Mouse (Mus musculus) A20 (cell line): Measurements from ENCODE around the gene Gdpd3.
A peak's percentile ranks its signal among the peaks of the same experiment; 100 is the strongest.
"Not testable (repeated sequence)": the region's sequence is repeated elsewhere in the genome, so short reads cannot be mapped to it uniquely, and the experiment has no call there.

ENCODE experiments used
- DNase-seq: peaks from one replicate; pipeline ENCODE4 v3.0.0-alpha.2; 2011; ENCODE audit warnings: low read depth, low spot score

The Gdpd3 gene

DNA sequence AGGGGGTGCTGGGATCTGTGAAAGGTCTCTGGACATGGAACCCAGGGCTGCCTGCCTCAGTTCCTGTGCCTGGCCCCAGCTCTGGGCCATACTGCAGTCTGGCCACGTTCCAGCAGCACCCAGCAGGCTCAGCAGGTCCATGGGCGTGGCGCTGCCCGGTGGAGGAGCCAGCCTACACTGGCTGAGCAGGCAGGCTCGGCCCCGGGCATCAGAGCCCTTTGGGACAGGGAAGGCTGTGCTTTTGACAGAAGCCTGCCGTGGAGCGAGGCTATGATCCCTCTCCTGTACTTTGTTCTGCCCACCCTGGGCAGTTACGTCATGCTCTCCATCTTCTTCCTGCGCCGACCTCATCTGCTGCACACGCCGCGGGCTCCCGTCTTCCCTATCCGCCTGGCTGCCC lies at the start of gene Gdpd3:
TSS of gene Gdpd3 (plus strand) at position 134 of the 400 bp plus-strand sequence.
- no peak for DNase-seq

DNA sequence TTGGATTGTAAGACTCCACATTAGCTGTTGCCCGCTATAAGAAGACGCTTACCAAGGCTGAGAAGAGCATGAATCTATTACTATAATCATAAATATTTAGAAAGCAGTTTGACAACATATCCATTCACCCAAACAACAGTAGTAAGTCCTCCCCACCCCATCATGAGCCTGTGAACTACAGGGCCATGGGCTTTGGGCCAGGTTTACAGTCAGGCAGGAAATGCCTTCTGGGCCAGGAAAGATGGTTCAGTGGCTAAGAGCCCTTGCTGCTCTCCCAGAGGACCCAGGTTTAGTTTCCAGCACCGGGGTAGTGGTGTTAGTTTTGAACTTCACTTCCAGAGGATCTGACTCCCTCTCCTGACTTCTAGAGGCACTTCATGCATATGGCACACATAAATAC lies 48.6 kb upstream of the Gdpd3 start:
- no peak for DNase-seq

DNA sequence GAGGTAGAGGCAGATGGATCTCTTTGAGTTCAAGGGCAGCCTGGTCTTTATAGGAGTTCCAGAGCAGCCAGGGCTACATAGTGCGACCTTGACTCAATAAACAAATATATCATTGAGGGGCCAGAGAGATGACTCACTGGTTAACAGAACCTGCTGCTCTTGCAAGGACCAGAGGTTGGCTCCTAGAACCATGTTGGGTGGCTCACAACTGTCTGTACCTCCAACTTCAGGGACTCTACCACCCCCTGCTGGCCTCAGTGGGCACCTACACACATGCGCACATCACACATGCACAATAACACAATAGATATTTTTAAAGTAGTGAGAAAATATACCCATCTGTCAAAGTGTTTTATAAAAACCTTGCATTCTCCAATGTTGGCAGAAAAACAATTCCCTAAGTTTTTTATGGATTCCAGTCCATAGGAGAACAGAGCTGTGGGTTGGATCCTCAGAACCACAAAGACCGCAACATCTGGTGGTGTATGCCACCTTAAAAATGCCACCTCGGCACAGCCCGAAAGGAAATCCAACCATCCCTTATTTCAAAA lies 47.3 kb upstream of the Gdpd3 start:
- peak; percentile 69 for DNase-seq

DNA sequence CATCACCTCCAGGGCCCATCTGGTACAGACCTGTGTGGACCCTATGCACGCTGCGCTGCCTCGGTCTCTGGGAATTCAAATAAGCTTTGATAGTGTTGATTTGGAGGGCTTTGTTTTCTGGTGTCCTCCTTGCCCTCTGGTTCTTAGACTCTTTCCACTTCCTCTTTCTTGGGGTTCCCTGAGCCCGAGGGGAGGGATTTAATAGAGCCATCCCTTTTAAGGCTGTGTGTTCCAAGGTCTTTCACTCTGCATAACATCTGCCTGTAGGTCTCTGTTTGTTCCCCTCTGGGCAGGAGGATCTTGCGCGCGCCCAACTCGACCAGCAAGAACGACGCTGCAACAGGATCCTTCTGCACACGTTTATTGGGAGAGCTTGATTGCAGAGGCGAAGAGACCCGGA lies 44.5 kb upstream of the Gdpd3 start:
- peak; percentile 34 for DNase-seq

DNA sequence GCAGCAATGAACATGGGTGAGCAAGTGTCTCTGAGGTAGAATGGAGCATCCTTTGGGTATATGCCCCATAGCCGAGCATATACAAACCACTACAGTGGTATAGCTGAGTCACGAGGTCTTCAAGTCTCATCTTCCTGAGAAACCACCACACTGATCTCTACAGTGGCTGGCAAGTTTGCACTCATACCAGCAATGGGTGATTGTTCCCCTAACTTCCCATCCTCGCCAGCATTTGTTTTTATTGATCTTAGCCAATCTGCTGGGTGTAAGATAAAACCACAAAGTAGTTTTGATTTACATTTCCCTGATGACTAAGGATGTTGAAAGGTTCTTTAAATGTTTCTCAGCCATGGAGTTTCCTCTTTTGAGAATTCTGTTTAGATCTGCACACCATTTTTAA lies 41.1 kb upstream of the Gdpd3 start:
- no peak for DNase-seq

DNA sequence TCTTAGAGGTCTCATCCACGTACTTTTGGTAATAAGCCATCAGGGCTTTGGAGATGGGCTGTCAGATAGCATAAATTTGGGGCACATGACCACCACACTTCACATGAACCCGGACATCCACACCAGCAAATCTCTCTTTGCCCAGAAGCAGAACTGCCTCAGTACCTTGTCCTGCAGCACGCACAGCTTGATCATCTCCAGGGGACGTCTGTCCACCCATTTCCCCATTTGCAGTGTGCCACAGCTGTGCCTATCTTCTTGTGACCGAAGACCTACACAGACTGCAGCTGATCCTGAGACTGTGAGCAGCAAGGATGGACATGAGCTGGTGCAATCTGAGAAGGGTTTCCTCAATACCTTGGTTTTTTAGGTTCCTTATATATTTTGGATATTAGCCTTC lies 40.5 kb upstream of the Gdpd3 start:
- DNase-seq: peak; percentile 25

DNA sequence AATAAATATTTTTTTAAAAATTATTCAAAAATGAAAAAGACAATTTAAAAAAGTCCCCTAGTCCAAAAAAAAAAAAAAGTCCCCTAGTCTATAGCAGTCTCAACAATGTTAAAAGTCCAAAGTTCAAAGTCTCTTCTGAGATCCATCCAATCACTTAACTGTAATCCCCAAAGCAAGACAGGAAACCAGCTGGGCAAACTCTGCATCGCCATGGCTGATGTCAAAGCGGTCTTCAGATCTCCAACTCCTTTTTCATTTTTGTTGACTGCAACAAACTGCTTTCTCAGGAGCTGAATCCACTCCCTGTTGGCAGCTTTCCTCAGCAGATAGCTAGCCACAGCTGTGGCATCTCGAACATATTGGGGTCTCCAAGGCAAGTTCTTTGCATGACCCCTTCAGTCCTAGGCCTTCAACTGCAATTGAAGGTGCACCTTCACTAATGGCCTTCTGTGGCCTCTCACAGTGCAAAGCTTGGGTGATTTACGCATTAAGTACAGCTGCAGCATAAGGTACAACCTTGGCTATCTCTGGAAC lies 35.8 kb upstream of the Gdpd3 start:
- DNase-seq: not testable (repeated sequence)

DNA sequence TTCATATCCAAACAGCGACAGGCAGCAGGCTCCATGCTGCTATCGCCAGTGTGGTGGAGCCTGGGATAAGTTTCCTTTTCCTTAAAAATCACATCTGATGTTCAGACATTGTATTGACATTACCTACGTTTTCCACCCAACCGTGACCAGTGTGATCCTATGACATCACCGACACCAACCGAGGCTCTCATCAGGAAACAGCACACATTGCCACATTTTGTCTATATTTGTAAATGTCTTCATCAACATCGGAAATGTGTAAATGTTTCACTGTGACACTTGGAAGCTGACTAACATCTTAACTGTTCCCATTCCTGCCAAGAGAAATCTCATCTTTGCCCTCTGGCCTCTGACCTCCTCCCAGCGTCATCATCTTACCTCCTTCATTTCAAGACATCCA lies 30.0 kb upstream of the Gdpd3 start:
- DNase-seq: no peak

DNA sequence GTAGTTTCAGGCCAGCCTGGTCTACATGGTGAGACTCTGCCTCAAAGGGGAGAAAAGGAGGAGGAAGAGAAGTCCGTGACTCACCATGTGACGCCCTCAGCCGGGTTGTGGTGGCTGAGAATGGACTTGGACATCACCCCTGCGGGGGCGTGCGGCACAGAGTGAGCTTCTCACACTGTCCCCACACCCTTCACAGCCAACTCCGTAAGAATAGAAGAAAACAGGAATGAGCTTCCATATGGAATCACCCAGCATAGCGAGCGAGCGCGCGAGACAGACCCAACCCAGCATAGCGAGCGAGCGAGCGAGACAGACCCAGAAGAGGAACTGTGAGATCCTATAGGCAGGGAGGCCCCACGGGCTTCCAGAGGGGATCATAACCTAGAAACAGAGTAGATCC lies 26.6 kb upstream of the Gdpd3 start:
- DNase-seq: no peak

DNA sequence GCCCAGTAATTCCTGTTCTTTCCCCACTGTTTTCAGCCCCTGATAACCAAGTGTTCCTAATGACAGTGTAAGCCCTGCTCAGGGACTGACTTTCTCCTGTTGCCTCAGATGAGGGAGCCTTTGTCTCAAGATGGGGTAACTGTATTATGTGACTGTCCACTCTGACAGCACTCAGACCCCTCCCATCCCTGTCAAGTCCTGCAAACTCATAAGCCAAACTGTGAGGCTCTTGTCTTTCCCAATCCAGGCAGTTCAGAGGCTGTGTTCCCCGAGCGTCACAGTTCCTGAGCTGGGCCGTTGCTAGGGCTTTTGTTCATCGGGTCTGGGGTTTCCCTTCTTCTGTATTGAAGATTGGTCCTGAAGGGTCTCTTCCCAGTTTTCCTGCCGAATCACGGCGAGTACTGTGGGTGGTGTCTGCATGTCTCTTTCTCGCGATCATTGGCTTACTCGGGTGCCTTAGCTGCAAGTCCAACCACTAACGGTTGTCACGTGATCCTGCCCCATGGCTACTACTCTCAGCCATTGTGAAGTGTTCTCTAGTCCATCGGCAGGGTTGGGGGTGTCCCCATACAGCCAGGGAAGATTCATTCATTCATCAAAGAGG lies 25.9 kb upstream of the Gdpd3 start:
- DNase-seq: no peak

DNA sequence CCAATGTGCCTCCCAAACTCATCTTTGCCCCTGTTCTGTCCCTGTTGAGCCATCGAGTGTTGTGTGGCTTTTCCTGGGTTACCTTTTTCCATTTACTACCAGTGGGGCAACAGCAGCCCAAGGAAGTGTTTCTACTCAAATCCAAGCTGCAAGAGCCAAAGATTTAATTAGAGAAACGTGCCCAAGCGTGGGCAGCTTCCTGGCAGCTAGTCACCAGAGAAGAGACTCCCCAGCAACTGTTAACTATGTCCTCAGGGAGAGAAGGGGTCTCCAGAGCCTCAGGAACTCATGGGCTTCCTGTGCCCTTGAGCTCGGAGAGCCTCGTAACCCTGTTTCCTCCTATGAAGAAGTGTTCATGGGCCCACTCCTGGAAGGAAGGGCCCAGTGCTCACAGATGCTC lies 25.2 kb upstream of the Gdpd3 start:
- no peak for DNase-seq

DNA sequence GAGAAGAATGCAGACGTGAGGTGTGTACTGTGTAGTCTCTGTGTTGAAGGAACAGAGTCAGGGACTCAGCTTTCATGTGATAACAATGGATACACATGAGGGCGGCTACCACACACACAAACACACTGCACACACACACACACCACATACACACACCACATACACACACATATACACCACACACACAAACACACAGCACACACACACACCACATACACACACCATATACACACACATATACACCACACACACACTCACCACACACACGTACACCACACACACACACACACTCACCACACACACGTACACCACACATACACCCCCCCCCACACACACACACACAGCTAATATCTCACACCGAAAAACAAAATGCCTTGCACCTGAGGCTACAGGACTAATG lies 24.7 kb upstream of the Gdpd3 start:
- DNase-seq: no peak

DNA sequence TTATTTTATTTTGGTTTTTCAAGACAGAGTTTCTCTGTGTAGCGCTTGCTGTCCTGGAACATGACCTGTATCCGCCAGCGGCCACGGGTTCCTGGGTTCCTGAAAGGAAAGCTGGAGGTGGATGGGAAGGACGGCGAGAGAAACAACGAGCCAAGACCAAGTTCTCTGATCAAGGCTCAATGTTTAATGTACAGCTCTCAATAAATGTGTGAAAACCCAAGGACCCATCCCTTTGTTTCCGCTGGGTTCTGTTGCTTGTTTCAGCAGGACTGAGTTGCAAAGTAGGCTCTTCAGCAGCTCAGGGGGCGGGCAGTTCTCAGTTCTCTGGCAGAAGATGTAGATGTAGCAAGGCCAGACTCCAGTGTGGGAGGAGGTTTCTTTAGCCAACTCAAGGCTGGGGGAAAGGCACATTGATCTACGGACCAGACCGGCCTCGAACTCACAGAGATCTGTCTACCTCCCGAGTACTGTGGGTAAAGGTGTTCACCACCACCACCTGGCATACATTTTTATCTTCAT lies 24.1 kb upstream of the Gdpd3 start:
- no peak for DNase-seq

DNA sequence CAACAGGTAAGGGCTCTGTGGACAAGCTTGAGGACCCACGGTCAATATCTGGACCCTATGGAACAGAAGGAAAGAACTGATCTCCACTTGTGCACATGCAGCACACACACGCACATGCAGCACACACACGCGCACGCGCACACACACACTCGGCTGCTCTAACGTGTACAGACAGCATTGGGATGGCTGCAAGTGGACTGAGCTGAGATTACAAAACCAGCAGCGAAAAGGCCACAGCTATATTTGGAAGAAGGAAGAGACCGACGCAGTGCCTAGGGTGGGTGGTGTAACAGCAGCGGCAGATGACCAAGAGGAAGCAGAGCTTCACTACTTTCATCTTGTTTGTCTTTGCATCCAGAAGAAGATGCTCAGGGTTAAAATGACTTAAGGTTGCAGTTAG lies 20.1 kb upstream of the Gdpd3 start:
- peak; percentile 55 for DNase-seq

DNA sequence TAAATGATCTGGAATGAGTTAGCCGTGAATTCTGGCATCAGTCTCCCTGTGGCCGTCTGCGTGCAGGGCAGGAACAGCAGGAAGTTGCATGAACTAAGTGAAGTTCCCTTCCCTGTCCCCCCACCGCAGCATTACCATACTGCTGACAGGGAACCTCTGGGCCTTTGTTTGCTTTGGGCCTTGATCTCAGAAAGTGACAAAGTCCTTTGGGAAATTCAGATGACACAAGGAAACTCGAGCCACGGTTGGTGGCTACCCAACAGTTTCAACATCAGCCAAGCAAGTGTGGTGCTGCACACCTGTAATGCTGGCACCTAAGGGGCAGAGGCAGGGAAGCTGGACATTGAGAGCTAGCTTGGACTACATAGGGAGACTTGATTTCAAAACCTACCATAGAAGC lies 19.3 kb upstream of the Gdpd3 start:
- DNase-seq: peak; percentile 11

DNA sequence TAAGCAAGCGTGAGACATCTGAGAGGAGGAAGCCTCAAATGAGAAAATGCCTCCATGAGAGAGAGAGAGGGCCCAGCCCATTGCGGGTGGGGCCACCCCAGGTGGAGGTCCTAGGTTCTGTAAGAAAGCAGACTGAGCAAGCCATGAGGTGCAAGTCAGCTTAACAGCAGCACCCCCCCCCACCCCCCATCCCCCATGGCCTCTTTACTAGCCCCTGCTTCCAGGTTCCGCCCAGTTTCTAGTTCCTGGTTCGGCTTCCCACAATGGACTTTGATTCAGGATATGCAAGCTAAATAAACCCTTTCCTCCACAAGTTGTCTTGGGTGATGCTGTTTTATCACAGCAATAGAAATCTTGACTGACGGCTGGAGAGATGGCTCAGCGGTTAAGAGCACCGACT lies 17.3 kb upstream of the Gdpd3 start:
- no peak for DNase-seq

DNA sequence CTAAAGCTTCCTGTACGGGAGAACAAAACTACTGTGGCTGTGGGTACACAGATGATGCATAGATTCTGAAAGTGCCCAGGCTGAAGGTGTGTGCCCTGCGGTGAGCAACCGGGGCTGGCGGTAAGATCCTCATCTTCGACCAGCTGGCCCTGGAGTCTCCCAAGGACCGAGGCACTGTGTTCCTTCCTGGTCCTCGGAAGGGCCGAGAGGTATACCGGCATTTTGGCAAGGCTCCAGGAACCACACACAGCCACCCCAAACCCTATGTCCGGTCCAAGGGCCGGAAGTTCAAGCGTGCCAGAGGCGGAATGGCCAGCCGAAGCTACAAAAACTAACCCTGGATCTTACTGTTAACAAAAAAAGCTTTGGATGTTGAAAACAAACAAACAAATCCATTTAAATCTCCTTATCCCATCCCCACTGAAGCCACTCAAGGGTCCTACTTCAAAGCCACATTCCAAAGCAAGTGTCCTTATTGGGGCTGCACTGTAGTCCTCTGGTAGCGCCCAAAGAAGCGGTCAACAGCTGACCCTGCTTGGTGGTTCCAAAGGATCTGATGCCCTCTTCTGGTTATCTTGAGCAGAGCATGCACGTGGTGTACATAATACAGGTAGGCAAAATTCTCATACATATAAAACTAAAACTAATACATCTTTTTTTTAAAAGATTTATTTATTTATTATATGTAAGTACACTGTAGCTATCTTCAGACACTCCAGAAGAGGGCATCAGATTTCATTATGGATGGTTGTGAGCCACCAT lies 16.4 kb upstream of the Gdpd3 start:
- peak; percentile 17 for DNase-seq

DNA sequence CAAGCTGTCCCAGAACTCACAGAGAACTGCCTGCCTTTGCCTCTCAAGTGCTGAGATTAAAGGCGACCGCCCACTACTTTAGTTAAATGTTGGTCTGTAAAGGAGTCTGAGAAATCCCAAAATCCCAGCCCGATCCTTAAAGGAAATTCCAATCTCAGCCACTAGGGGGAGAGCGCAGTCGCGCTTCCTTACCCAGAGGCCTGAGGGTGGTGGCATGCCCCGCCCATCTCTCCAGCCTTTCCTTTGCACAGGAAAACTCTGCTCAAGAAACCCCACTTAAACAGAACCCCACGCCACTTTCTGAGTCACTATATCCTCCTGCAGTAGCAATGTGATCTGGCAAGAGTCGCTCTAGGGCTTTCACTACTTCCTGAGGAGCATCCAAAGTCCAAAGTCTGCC lies 11.3 kb upstream of the Gdpd3 start:
- peak; percentile 80 for DNase-seq

DNA sequence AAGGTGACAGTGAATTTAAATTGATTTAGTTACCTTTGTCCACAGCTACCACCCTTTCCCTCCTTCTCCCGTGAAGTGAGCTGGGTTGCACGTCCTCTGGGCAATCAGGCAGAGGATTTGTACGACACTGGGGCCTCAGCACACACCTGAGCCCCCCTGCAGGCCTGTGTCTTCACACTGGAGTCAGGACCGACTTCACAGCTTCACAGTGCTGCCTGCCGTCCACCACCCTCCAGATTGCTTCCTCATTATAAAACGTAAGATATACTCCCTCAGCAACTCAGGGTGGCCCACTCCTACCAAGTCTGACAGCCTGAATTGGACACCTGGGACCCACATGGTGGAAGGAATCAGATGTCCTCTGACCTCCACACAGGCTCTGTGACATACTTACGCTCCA lies 7.6 kb upstream of the Gdpd3 start:
- DNase-seq: no peak

DNA sequence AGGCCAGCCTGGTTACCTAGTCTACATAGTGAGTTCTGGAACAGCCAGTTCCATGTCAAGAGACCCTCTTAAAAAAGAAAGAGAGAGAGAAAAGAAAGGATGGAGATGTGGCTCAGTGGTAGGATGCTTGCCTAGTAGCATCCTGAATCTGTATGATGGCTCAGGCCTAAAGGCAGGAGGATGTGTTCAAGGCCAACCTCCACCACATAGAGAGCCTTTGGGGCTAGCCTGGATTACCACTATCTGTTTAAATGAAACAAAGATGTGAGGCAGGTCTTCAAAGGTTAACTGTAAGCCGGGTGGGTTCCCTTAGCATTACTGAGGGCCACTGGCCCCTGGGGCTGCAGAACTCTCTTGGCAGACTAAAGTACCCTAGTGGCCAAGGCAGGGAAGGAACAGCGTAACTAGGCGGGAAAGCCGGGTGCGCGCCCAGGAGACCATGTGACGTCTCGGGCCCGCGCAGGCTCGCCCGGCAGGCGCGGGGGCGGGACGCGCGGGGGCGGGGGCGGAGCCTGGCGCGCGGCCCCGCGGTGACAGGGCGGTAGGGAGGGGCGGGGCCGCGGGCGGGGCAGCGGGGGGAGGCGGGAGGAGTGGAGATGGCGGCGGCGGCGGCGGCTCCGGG lies 7.0 kb upstream of the Gdpd3 start, which contains the start of gene Mapk3:
TSS of gene Mapk3 (plus strand) at position 552 of the 622 bp plus-strand sequence.
- peak; percentile 94 for DNase-seq

DNA sequence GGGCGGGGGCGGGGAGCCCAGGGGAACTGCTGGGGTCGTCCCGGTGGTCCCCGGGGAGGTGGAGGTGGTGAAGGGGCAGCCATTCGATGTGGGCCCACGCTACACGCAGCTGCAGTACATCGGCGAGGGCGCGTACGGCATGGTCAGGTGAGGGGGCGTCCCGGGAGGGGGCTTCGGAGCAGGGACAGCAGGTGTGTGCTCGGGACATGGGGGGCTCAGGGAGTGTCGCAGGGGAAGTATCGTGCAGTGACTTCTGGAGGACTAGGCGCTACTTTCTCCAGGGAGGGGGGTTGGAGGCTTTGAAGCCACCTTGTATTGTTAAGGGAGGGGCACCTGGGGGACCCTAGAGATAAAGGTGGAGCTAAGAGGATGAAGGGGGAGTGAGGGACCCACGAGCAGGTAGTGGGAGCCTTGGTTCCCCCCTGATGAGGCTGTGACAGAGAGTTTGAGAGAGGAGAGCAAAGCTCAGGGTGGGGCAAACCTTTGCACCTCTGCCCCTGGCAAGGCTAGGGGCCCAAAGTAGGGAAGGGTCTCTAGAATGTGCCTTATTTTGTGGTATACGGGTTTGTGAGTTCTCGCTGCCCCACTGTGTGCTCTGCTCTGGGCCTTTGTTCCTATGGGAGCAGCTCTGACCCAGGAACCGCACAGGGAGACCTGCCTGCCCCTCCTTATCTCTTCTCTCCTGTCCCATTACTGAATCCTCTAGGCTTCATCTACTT lies 6.3 kb upstream of the Gdpd3 start:
- no peak for DNase-seq

DNA sequence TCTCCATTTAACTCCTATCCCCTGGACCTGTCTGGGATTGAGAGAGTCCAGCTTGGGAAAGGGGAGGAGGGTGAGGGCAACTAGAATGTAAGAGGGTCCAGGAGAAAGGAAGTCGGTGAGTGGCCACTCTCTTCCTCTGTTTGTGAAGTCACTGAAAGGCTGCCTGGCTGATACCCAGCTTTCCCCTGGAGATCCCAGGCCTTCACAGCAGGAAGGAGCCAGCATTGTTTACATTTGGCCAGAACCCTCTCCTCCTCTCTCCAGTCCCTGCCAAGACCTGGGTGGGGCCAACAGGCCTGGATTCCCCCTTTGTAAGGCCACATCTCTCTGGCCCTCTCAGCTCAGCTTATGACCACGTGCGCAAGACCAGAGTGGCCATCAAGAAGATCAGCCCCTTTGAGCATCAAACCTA lies 5.7 kb upstream of the Gdpd3 start:
- no peak for DNase-seq
